Mouse (Mus musculus) liver, embryonic 13.5 days (tissue): ENCODE data around the gene Bak1. TPM values are rescaled to one million over a fixed set of nuclear protein-coding genes. Genes with fewer than 3 reads are reported as not detected.
A peak's percentile ranks its signal among the peaks of the same experiment; 100 is the strongest.

ENCODE experiments used
- ATAC-seq: fragments of 200-750 bp; cut with Nextera tagmentation; 2 replicates; pipeline ENCODE4 v1.8.0; 2017; ENCODE audit warnings: low read depth, mild to moderate bottlenecking, moderate number of reproducible peaks, moderate library complexity
- DNase-seq: peaks from one replicate; pipeline ENCODE4 v3.0.0; 2022
- H3K27ac ChIP-seq: fragments of 300-500 bp; sonication (generic); 2 replicates; pipeline ENCODE4 v1.5.1; 2015; ENCODE audit warnings: moderate library complexity, mild to moderate bottlenecking, inconsistent platforms
- H3K27me3 ChIP-seq: fragments of 300-500 bp; sonication (generic); 2 replicates; pipeline ENCODE4 v1.6.1; 2015; ENCODE audit warnings: mild to moderate bottlenecking, inconsistent platforms
- H3K36me3 ChIP-seq: fragments of 300-500 bp; sonication (generic); 2 replicates; pipeline ENCODE4 v1.6.1; 2015; ENCODE audit warnings: mild to moderate bottlenecking, inconsistent platforms
- H3K4me1 ChIP-seq: fragments of 300-500 bp; sonication (generic); replicated peaks from 2 replicates; pipeline ENCODE4 v1.6.1; 2015; ENCODE audit warnings: inconsistent platforms
- H3K4me2 ChIP-seq: fragments of 300-500 bp; sonication (generic); 2 replicates; pipeline ENCODE4 v1.6.1; 2015; ENCODE audit warnings: inconsistent platforms, mild to moderate bottlenecking, moderate library complexity
- H3K4me3 ChIP-seq: fragments of 300-500 bp; sonication (generic); replicated peaks from 2 replicates; pipeline ENCODE4 v1.5.1; 2015; ENCODE audit warnings: mild to moderate bottlenecking, inconsistent platforms
- H3K9ac ChIP-seq: fragments of 300-500 bp; sonication (generic); 2 replicates; pipeline ENCODE4 v1.6.1; 2015; ENCODE audit warnings: mild to moderate bottlenecking, inconsistent platforms
- H3K9me3 ChIP-seq: fragments of 300-500 bp; sonication (generic); replicated peaks from 2 replicates; pipeline ENCODE4 v1.6.1; 2016; ENCODE audit warnings: inconsistent platforms
- WGBS: fragments of 180-500 bp; shearing (Covaris S2); methylation state at CpG from one replicate; pipeline ENCODE4 v1.1.7; 2015; ENCODE audit not compliant: insufficient replicate concordance; 5-methylcytosine and 5-hydroxymethylcytosine counted together
- polyA plus RNA-seq: library from polyadenylated mRNA; unstranded; fragments of >200 nt; fragmentation: Nextera tagmentation; extraction: Ambion mirVana; gene quantifications from 2 replicates; pipeline ENCODE4 v1.2.1, GENCODE M21; 2015

Bak1 gene
- polyA plus RNA-seq, 1 experiment from 2014 or later, result 2.4 TPM

GRCm38 (mm10) chr17:27048445-27049239 lies 19.8 kb upstream of the Bak1 start:
- Histone ChIP-seq H3K27ac (no peak overlapping the region), H3K36me3 (no peaks in the 10 kb centered on the region), H3K27me3 (no peaks in the 10 kb centered on the region), H3K4me3 (no peak overlapping the region), H3K9me3 (no peaks in the 10 kb centered on the region), H3K9ac (no peak overlapping the region), H3K4me2 (no peak overlapping the region), H3K4me1 (peaks cover 17% of the 10 kb centered on the region)
- ATAC-seq, result no peak
- DNase-seq, result no peak
- WGBS, result 73% methylated on average over 14 of the region's 14 CpGs

GRCm38 (mm10) chr17:27047762-27048444 lies 19.1 kb upstream of the Bak1 start:
- Histone ChIP-seq H3K27ac (no peak overlapping the region), H3K4me2 (no peak overlapping the region)
- WGBS, result 67% methylated on average over 14 of the region's 14 CpGs

GRCm38 (mm10) chr17:27045164-27045563 lies 16.4 kb upstream of the Bak1 start:
- 74% methylated on average over 6 of the region's 6 CpGs for WGBS
- ATAC-seq (no peak), DNase-seq (no peak)
- Histone ChIP-seq H3K27me3 (no peaks in the 10 kb centered on the region), H3K4me3 (no peak overlapping the region), H3K4me2 (no peak overlapping the region), H3K9ac (no peak overlapping the region), H3K4me1 (peaks cover 17% of the 10 kb centered on the region), H3K36me3 (no peaks in the 10 kb centered on the region), H3K27ac (no peak overlapping the region), H3K9me3 (no peaks in the 10 kb centered on the region)

More at GRCm38 (mm10) chr17:27047762-27048444, 19.1 kb upstream of the Bak1 start:
- H3K4me3 ChIP-seq, result no peak overlapping the region
- H3K27me3 ChIP-seq, result no peaks in the 10 kb centered on the region
- no peaks in the 10 kb centered on the region for H3K9me3 ChIP-seq
- H3K36me3 ChIP-seq, result no peaks in the 10 kb centered on the region
- DNase-seq (no peak), ATAC-seq (no peak)
- H3K4me1 ChIP-seq, result peaks cover 22% of the 10 kb centered on the region
- H3K9ac ChIP-seq, result no peak overlapping the region

GRCm38 (mm10) chr17:27042840-27043239 lies 14.0 kb upstream of the Bak1 start:
- WGBS, result 40% methylated on average over 6 of the region's 6 CpGs
- H3K4me2 ChIP-seq, result no peak overlapping the region
- H3K4me1 ChIP-seq, result peaks cover 23% of the 10 kb centered on the region
- H3K9me3 ChIP-seq, result no peaks in the 10 kb centered on the region
- H3K4me3 ChIP-seq, result no peak overlapping the region
- ATAC-seq (no peak), DNase-seq (no peak)
- peak overlapping the region; percentile 13; the same call in 1 of the 2 replicates for H3K27ac ChIP-seq
- H3K9ac ChIP-seq, result no peak overlapping the region
- no peaks in the 10 kb centered on the region for H3K36me3 ChIP-seq
- no peaks in the 10 kb centered on the region for H3K27me3 ChIP-seq

- Histone ChIP-seq H3K9ac (no peak overlapping the region), H3K4me1 (peaks cover 23% of the 10 kb centered on the region), H3K9me3 (no peaks in the 10 kb centered on the region), H3K4me2 (no peak overlapping the region), H3K27me3 (peaks cover under 1% of the 10 kb centered on the region; the same call in 1 of the 2 replicates), H3K36me3 (no peaks in the 10 kb centered on the region), H3K27ac (no peak overlapping the region), H3K4me3 (no peak overlapping the region)
- DNase-seq (no peak), ATAC-seq (no peak)
- WGBS, result 64% methylated on average over 2 of the region's 2 CpGs
These were observed 12.9 kb upstream of the Bak1 start for GRCm38 (mm10) chr17:27041787-27042055.

- Histone ChIP-seq H3K27ac (no peak overlapping the region), H3K36me3 (no peaks in the 10 kb centered on the region), H3K9ac (no peak overlapping the region), H3K4me3 (no peak overlapping the region), H3K27me3 (peaks cover 6% of the 10 kb centered on the region; the same call in 1 of the 2 replicates), H3K9me3 (no peaks in the 10 kb centered on the region), H3K4me1 (peaks cover 23% of the 10 kb centered on the region), H3K4me2 (no peak overlapping the region)
- DNase-seq (no peak), ATAC-seq (no peak)
- WGBS, result 64% methylated on average over 10 of the region's 13 CpGs
These were observed 12.4 kb upstream of the Bak1 start for GRCm38 (mm10) chr17:27041046-27041786.

GRCm38 (mm10) chr17:27040304-27041045 lies 11.7 kb upstream of the Bak1 start:
- peaks cover 27% of the 10 kb centered on the region for H3K4me1 ChIP-seq
- H3K27ac ChIP-seq, result no peak overlapping the region
- no peak overlapping the region for H3K4me3 ChIP-seq
- H3K9me3 ChIP-seq, result no peaks in the 10 kb centered on the region
- no peak overlapping the region for H3K9ac ChIP-seq
- DNase-seq, result no peak
- peak overlapping the region; percentile 23; the same call in 1 of the 2 replicates for H3K4me2 ChIP-seq
- H3K27me3 ChIP-seq, result peaks cover 11% of the 10 kb centered on the region; the same call in 1 of the 2 replicates
- WGBS, result 36% methylated on average over 20 of the region's 20 CpGs
- H3K36me3 ChIP-seq, result no peaks in the 10 kb centered on the region
- ATAC-seq, result no peak

GRCm38 (mm10) chr17:27039432-27040102 lies 10.8 kb upstream of the Bak1 start:
- 57% methylated on average over 10 of the region's 10 CpGs for WGBS
- Histone ChIP-seq H3K4me1 (peaks cover 33% of the 10 kb centered on the region), H3K4me2 (no peak overlapping the region), H3K9me3 (no peaks in the 10 kb centered on the region), H3K36me3 (no peaks in the 10 kb centered on the region), H3K4me3 (no peak overlapping the region), H3K27ac (no peak overlapping the region), H3K9ac (no peak overlapping the region), H3K27me3 (peaks cover 11% of the 10 kb centered on the region; the same call in 1 of the 2 replicates)
- DNase-seq, result no peak
- no peak for ATAC-seq

GRCm38 (mm10) chr17:27038335-27039050 lies 9.7 kb upstream of the Bak1 start:
- Histone ChIP-seq H3K27ac (no peak overlapping the region), H3K36me3 (no peaks in the 10 kb centered on the region), H3K4me1 (peaks cover 33% of the 10 kb centered on the region), H3K9ac (no peak overlapping the region), H3K4me3 (no peak overlapping the region), H3K4me2 (no peak overlapping the region), H3K27me3 (peaks cover 11% of the 10 kb centered on the region; the same call in 1 of the 2 replicates), H3K9me3 (no peaks in the 10 kb centered on the region)
- DNase-seq (no peak), ATAC-seq (no peak)
- 42% methylated on average over 17 of the region's 18 CpGs for WGBS

GRCm38 (mm10) chr17:27036465-27036864 lies 7.7 kb upstream of the Bak1 start:
- H3K27ac ChIP-seq, result no peak overlapping the region
- H3K9me3 ChIP-seq, result no peaks in the 10 kb centered on the region
- no peak overlapping the region for H3K9ac ChIP-seq
- H3K4me3 ChIP-seq, result no peak overlapping the region
- H3K4me1 ChIP-seq, result peaks cover 34% of the 10 kb centered on the region
- H3K4me2 ChIP-seq, result no peak overlapping the region
- ATAC-seq (no peak), DNase-seq (no peak)
- H3K36me3 ChIP-seq, result no peaks in the 10 kb centered on the region
- peaks cover 11% of the 10 kb centered on the region; the same call in 1 of the 2 replicates for H3K27me3 ChIP-seq
- 41% methylated on average over 7 of the region's 7 CpGs for WGBS
